Mouse (Mus musculus): ENCODE results near the gene Iqschfp.

- no peak for TF ChIP-seq POLR2A (IDR thresholded peaks at IDR 0.05; ENCODE audit: borderline replicate concordance, insufficient read depth, low read length)
- no peak for TF ChIP-seq CTCF (IDR thresholded peaks at IDR 0.05; ENCODE audit: borderline replicate concordance, insufficient read depth, low read depth, low read length)
These were observed 304.9 kb downstream of the Iqschfp start for GRCm38 (mm10) chr3:68196933-68197332.
